Mouse (Mus musculus): ENCODE data around the gene Rgl2.

DNA sequence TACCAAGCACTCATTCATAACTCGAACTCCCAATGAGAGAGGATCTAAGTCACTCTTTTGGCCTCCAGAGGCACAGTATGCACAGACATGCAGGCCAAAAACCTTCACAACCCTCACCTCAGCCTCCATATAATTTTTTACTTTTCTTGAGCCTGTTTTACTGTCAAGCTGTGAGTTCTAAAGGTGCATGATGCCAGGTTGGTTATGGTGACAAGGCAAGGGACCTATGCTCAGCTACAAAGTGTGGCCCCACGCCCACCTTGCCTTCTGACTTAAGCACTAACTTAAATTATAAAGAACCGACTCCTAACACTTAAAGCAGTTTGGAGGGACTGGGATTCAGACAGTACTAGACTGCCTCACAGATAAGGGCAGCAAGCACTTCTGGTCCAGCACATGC is 24.0 kb downstream of the Rgl2 start:
- TF ChIP-seq CTCF (IDR thresholded peaks at IDR 0.05; ENCODE audit: borderline replicate concordance, extremely low read depth, insufficient read depth, insufficient read length): no peak
- TF ChIP-seq POLR2A (IDR thresholded peaks at IDR 0.05; ENCODE audit: borderline replicate concordance, extremely low read depth, insufficient read depth, insufficient read length, poor library complexity, severe bottlenecking): no peak

Measured in brain, embryonic 14.5 days (tissue).